Mouse (Mus musculus): ENCODE results near the gene Gm5105.

Gene Gm5105

GRCm38 (mm10) chr3:138026286-138026685 lies 40.9 kb downstream of the Gm5105 start:
- peak; percentile 94 for DNase-seq (ENCODE audit: low read depth, low spot score)

- DNase-seq (ENCODE audit: low read depth, low spot score): no peak
Observed at GRCm38 (mm10) chr3:138022651-138023050, 44.5 kb downstream of the Gm5105 start.

- no peak for DNase-seq (ENCODE audit: low read depth, low spot score)
Observed at GRCm38 (mm10) chr3:138022003-138022402, 45.2 kb downstream of the Gm5105 start.

GRCm38 (mm10) chr3:138016810-138017209 lies 50.4 kb downstream of the Gm5105 start:
- DNase-seq (ENCODE audit: low read depth, low spot score): peak; percentile 52

GRCm38 (mm10) chr3:138014725-138015124 lies 52.5 kb downstream of the Gm5105 start:
- DNase-seq (ENCODE audit: low read depth, low spot score): no peak

GRCm38 (mm10) chr3:138012351-138012750 lies 54.8 kb downstream of the Gm5105 start:
- DNase-seq (ENCODE audit: low read depth, low spot score): no peak

- DNase-seq (ENCODE audit: low read depth, low spot score): no peak
Observed at GRCm38 (mm10) chr3:138008152-138008551, 59.0 kb downstream of the Gm5105 start.

GRCm38 (mm10) chr3:138006896-138007295 lies 60.3 kb downstream of the Gm5105 start:
- no peak for DNase-seq (ENCODE audit: low read depth, low spot score)

- DNase-seq (ENCODE audit: low read depth, low spot score): no peak
Observed at GRCm38 (mm10) chr3:138003264-138003663, 63.9 kb downstream of the Gm5105 start.

- no peak for DNase-seq (ENCODE audit: low read depth, low spot score)
Observed at GRCm38 (mm10) chr3:138002545-138002944, 64.6 kb downstream of the Gm5105 start.

GRCm38 (mm10) chr3:138001865-138002264 lies 65.3 kb downstream of the Gm5105 start:
- DNase-seq (ENCODE audit: low read depth, low spot score): no peak

GRCm38 (mm10) chr3:138000724-138001069 lies 66.5 kb downstream of the Gm5105 start:
- DNase-seq (ENCODE audit: low read depth, low spot score): peak; percentile 82

- DNase-seq (ENCODE audit: low read depth, low spot score): no peak
Observed at GRCm38 (mm10) chr3:138000062-138000723, 67.0 kb downstream of the Gm5105 start.

GRCm38 (mm10) chr3:137999224-137999790 lies 67.9 kb downstream of the Gm5105 start:
- DNase-seq (ENCODE audit: low read depth, low spot score): no peak

Measured in skeletal muscle tissue, adult 2 months (tissue).